Mouse (Mus musculus): ENCODE measurements at regions not wholly inside any gene's neighbourhood (a gene's known extent, or its start where the extent isn't known, plus 50 kb on each side); places are given as distances from the start of the nearest gene placed in this dataset.

DNA sequence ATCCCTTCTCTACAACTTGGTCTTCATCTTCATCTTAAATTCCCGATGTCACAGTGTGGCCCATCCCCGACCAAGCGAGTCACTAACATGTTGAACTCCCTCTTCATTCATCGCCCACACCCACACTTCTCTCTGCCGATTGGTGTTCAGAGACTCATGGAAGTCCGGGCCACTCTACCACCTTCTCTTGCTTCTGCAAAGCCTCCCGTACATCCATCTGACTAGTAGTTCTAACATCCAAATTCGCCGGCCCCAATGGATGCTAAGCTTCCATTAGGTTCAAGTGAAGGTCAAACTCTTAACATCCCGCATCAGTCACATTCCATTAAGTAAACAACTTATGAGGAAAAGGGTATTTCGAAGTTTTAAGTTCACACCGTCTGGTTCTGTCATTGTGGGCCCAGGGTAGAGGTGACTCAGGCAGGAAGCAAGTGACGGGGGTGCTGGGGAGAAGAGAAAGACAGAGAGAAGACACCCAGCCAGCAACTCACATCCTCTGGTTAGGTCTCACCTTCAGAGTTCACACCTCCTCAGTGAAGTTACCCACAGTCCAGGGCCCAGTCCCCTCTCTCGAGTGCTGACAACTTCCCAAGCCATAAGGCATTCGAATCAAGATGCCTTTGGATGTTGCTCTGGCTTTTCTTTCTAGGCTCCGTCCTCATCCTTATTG, 61.0 kb upstream of the Ubash3b start:
- TF ChIP-seq POLR2A (IDR thresholded peaks at IDR 0.05; ENCODE audit: low read depth, low read length) (no peak), CTCF (IDR thresholded peaks at IDR 0.05; ENCODE audit: borderline replicate concordance, insufficient read depth, low read length) (no peak)
- Histone ChIP-seq H3K27ac (ENCODE audit: insufficient read depth, low read length) (no peak overlapping the region), H3K4me1 (ENCODE audit: control insufficient read depth, insufficient read depth, low read length) (no peaks in the 10 kb centered on the region), H3K4me3 (ENCODE audit: insufficient read depth, low read length) (no peak overlapping the region)

DNA sequence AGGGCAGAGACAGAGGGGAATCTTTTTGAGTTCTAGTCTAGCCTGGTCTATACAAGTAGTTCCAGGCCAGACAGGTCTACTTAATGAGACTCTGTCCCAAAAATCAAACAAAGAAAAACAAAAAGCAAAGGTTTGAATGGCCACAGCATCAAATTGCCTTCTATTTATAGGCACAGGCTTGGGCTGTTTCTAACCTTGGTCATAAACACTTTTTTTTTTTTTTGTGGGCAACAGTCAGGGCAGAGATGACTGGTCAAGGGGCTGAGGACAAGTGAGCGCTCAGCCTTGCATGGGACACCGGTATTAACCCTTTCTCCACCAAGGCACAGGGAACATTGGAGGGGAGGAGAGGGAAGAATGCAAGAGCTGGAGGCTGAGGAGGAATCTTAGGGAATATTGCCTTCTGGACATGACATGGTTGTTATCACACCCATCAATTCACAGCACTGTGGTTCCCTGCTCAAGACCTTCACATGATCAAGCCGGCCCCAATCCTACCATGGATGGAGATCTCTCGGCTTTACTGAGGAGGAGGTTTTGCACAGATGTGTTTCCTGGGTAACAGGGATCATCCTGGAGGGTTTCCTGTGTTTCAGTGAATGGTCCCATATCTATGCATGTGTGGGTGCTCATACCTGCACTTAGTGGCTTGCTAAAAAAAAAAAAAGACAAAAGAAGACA, 59.8 kb upstream of the Ubash3b start:
- Histone ChIP-seq H3K4me1 (ENCODE audit: control insufficient read depth, insufficient read depth, low read length) (no peaks in the 10 kb centered on the region), H3K4me3 (ENCODE audit: insufficient read depth, low read length) (no peak overlapping the region), H3K27ac (ENCODE audit: insufficient read depth, low read length) (no peak overlapping the region)
- TF ChIP-seq CTCF (IDR thresholded peaks at IDR 0.05; ENCODE audit: borderline replicate concordance, insufficient read depth, low read length) (no peak), POLR2A (IDR thresholded peaks at IDR 0.05; ENCODE audit: low read depth, low read length) (no peak)

DNA sequence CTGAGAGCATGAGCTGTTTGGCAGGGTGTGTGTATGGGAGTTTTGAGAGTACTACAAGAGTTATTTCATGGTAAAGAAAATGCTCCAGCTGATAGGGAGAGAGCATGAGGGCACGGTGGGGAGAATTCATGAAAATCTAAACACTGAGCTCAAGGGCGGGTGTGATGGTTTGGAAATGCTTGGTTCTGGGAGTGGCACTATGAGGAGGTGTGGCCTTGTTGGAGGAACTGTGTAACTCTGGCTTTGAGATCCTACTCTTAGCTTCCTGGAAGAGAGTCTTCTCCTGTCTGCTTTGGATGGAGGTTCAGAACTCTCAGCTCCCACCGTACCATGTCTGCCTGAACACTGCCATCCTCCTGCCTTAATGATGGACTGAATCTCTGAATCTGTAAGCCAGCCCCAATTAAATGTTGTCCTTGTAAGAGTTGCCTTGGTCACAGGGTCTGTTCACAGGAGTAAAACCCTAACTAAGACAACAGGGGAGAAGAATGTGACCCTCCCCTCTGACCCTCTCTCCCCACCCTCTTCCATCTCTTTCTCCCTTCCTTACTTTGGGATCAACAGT, 58.7 kb upstream of the Ubash3b start:
- TF ChIP-seq CTCF (IDR thresholded peaks at IDR 0.05; ENCODE audit: borderline replicate concordance, insufficient read depth, low read length) (no peak), POLR2A (IDR thresholded peaks at IDR 0.05; ENCODE audit: low read depth, low read length) (no peak)
- Histone ChIP-seq H3K4me3 (ENCODE audit: insufficient read depth, low read length) (no peak overlapping the region), H3K27ac (ENCODE audit: insufficient read depth, low read length) (no peak overlapping the region), H3K4me1 (ENCODE audit: control insufficient read depth, insufficient read depth, low read length) (no peaks in the 10 kb centered on the region)

DNA sequence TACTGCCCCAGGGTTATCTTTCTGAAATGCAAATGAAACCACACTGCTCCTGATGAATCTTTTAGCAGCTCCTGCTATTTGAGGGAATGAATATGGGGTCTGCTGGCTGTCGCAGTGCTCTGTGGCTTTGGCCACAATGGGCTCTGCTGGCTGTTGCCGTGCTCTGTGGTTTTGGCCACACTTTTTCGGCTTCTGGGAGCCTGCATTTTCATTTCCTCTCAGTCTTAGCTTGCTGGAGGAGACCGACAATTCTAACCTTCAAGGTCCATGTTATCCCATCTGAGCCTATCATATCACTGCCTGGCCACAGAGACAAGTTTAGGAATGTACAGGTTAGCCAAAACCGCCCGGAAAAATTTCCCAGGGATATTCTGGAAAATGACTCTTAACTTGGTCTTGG, 57.2 kb upstream of the Ubash3b start:
- Histone ChIP-seq H3K4me1 (ENCODE audit: control insufficient read depth, insufficient read depth, low read length) (no peaks in the 10 kb centered on the region), H3K27ac (ENCODE audit: insufficient read depth, low read length) (no peak overlapping the region)
- TF ChIP-seq POLR2A (IDR thresholded peaks at IDR 0.05; ENCODE audit: low read depth, low read length) = no peak
- TF ChIP-seq CTCF (IDR thresholded peaks at IDR 0.05; ENCODE audit: borderline replicate concordance, insufficient read depth, low read length) = no peak

DNA sequence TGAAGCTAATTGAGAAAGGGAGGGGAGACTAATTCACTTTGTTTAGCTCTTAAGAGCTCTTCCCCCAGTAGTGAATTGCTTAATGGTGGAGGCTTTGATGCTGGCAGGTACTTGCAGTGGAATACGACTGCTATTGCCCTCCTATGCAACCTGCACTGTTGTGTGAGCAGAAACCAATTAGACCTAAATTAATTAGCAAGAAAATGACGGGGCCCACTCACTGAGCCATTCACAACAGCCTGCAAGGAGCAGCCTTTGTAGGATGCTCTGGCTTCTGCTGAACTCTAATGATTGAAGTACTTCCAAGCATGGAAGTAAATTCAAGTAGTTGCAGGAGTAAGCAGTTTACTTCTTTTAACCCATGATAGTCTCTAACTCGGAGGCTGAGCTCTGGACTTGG, 54.8 kb upstream of the Ubash3b start:
- H3K4me1 ChIP-seq (ENCODE audit: control insufficient read depth, insufficient read depth, low read length) = peaks cover 9% of the 10 kb centered on the region
- no peak for TF ChIP-seq POLR2A (IDR thresholded peaks at IDR 0.05; ENCODE audit: low read depth, low read length)
- TF ChIP-seq CTCF (IDR thresholded peaks at IDR 0.05; ENCODE audit: borderline replicate concordance, insufficient read depth, low read length) = no peak
- H3K4me3 ChIP-seq (ENCODE audit: insufficient read depth, low read length) = no peak overlapping the region
- H3K27ac ChIP-seq (ENCODE audit: insufficient read depth, low read length) = no peak overlapping the region

More for the DNA sequence above, 57.2 kb upstream of the Ubash3b start:
- H3K4me3 ChIP-seq (ENCODE audit: insufficient read depth, low read length) = no peak overlapping the region

DNA sequence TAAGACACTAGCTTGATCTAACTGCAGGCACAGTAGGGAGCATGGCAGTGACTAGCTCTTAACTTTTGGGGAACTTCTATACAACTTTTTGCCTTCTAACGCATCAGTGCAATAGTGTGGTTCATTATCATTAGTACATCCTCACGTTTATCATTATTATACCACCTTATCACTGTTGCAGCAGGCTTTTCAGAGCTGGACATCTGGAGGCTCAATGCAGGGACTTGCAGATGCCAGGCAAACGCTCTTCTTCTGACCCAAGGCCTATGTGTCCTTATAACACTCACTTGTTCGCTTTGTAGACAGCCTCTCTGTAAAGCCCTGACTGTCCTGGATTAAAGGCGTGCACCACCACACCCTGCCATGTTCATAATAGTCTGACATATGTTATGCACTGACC, 53.5 kb upstream of the Ubash3b start:
- Histone ChIP-seq H3K4me1 (ENCODE audit: control insufficient read depth, insufficient read depth, low read length) (peaks cover 9% of the 10 kb centered on the region), H3K27ac (ENCODE audit: insufficient read depth, low read length) (no peak overlapping the region)
- TF ChIP-seq CTCF (IDR thresholded peaks at IDR 0.05; ENCODE audit: borderline replicate concordance, insufficient read depth, low read length) = no peak
- no peak for TF ChIP-seq POLR2A (IDR thresholded peaks at IDR 0.05; ENCODE audit: low read depth, low read length)

DNA sequence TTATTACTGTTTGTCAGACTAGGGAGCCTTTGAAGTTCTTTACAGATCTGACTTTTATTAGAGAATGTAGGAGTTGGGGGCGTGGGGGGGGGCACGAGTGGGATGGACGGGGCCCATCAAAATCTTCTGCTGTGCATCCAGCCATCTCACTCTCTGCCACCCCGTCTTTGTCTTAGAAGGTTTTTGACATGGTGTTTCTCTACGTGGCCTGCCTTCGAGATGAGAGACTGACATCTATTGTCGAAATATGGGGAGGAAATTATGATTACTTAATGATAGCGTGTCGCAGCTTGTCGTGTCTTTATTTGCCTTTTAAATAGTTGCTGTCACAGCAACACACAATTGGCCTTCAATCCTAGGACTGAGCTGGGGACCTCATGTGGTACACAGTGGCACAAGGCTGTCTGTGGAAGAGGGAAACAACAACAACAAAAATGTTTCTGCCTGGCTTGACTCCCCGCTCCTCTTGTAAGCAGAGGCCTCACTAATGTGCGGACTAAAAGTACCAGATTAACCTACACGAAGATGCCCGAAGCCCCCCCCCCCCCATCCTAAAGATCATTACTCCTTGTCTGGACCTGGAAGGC, 51.5 kb upstream of the Ubash3b start:
- no peak overlapping the region for H3K4me3 ChIP-seq (ENCODE audit: insufficient read depth, low read length)
- peak overlapping the region; percentile 86 for H3K27ac ChIP-seq (ENCODE audit: insufficient read depth, low read length)
- no peak for TF ChIP-seq CTCF (IDR thresholded peaks at IDR 0.05; ENCODE audit: borderline replicate concordance, insufficient read depth, low read length)
- no peak for TF ChIP-seq POLR2A (IDR thresholded peaks at IDR 0.05; ENCODE audit: low read depth, low read length)
- H3K4me1 ChIP-seq (ENCODE audit: control insufficient read depth, insufficient read depth, low read length) = peaks cover 9% of the 10 kb centered on the region

More for the DNA sequence above, 53.5 kb upstream of the Ubash3b start:
- no peak overlapping the region for H3K4me3 ChIP-seq (ENCODE audit: insufficient read depth, low read length)

DNA sequence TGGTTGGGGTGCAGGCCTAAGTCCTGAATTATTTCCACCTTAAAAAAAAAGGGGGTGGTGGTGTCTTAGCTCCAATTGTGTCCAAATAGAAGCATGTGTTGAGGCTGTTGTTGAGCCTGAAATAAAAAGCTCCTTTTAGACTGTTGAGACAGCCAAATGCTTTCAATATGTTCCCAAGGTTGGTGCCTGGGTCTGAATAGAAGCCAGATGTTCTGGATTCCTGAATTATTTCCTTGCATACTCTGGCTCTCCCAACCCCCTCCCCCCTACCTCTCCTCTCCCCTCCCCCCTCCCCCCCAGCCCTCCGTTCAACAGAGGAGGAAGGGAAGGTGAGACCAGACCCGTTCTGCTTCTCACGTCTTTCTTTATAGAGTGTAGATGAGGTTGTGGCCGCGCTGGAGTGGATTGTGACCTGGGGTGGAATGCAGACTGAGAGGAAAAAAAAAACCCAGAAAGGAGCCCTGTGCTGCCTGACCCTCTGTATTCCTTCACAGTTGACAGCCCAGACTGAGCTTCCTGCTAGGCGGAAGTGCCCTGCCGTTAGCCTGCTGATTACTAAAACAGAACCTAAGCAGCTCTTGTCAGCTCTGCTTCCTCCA, 50.9 kb upstream of the Ubash3b start:
- no peak overlapping the region for H3K4me3 ChIP-seq (ENCODE audit: insufficient read depth, low read length)
- H3K4me1 ChIP-seq (ENCODE audit: control insufficient read depth, insufficient read depth, low read length) = peaks cover 9% of the 10 kb centered on the region
- TF ChIP-seq POLR2A (IDR thresholded peaks at IDR 0.05; ENCODE audit: low read depth, low read length) = peak; percentile 45; the same call in 1 of the 2 replicates
- TF ChIP-seq CTCF (IDR thresholded peaks at IDR 0.05; ENCODE audit: borderline replicate concordance, insufficient read depth, low read length) = no peak
- peak overlapping the region; percentile 91 for H3K27ac ChIP-seq (ENCODE audit: insufficient read depth, low read length)

DNA sequence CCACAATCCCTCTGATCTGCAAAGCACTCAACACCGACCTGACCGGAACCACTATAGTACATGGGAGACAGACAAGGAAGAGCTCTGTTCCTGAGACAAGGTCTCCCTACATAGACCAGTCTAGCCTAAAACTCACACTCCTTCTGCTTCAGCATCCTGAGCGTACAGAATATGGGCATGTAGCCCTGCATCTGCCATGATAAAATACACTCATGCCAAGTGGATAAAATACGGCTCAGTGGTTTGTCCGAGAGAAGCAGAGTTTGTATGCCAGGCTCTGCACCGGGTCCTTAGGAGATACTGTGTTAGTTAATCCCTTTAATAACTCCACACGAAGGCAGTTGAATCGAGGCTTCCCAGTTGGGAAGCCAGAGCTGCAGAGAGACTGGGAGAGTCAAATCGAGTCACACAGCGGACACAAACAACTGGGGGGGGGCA, 50.4 kb upstream of the Ubash3b start:
- Histone ChIP-seq H3K4me1 (ENCODE audit: control insufficient read depth, insufficient read depth, low read length) (peaks cover 9% of the 10 kb centered on the region), H3K27ac (ENCODE audit: insufficient read depth, low read length) (peak overlapping the region; percentile 91), H3K4me3 (ENCODE audit: insufficient read depth, low read length) (no peak overlapping the region)
- TF ChIP-seq CTCF (IDR thresholded peaks at IDR 0.05; ENCODE audit: borderline replicate concordance, insufficient read depth, low read length) (no peak), POLR2A (IDR thresholded peaks at IDR 0.05; ENCODE audit: low read depth, low read length) (no peak; the same call in 1 of the 2 replicates)
